Mouse (Mus musculus): ENCODE results near the gene Ppfibp1. TPM values are rescaled to one million over a fixed set of nuclear protein-coding genes. Genes with fewer than 3 reads are reported as not detected.

Ppfibp1 gene
- polyA plus RNA-seq, 1 experiment from 2014 or later, result 84.8 TPM

GRCm38 (mm10) chr6:146959908-146960680 is 71.8 kb downstream of the Ppfibp1 start:
- Histone ChIP-seq H3K9ac (no peak overlapping the region), H3K27me3 (replicated peaks) (no peaks in the 10 kb centered on the region), H3K4me2 (no peak overlapping the region), H3K4me3 (no peak overlapping the region), H3K9me3 (replicated peaks) (no peaks in the 10 kb centered on the region), H3K4me1 (replicated peaks) (peaks cover 44% of the 10 kb centered on the region), H3K27ac (ENCODE audit: poor library complexity, severe bottlenecking) (no peak overlapping the region), H3K36me3 (peaks cover 5% of the 10 kb centered on the region; the same call in 1 of the 2 replicates)
- ATAC-seq (ENCODE audit: insufficient number of reproducible peaks, low FRiP score), result no peak
- 70% methylated on average over 9 of the region's 9 CpGs for WGBS

GRCm38 (mm10) chr6:146960956-146961355 is 72.7 kb downstream of the Ppfibp1 start:
- H3K27ac ChIP-seq (ENCODE audit: poor library complexity, severe bottlenecking), result no peak overlapping the region; the same call in 1 of the 2 replicates
- no peaks in the 10 kb centered on the region for H3K9me3 ChIP-seq (replicated peaks)
- 44% methylated on average over 5 of the region's 5 CpGs for WGBS
- H3K27me3 ChIP-seq (replicated peaks), result no peaks in the 10 kb centered on the region
- H3K4me3 ChIP-seq, result no peak overlapping the region
- ATAC-seq (ENCODE audit: insufficient number of reproducible peaks, low FRiP score), result no peak
- peaks cover 5% of the 10 kb centered on the region; the same call in 1 of the 2 replicates for H3K36me3 ChIP-seq
- H3K4me2 ChIP-seq, result no peak overlapping the region
- H3K4me1 ChIP-seq (replicated peaks), result peaks cover 42% of the 10 kb centered on the region
- no peak overlapping the region for H3K9ac ChIP-seq

GRCm38 (mm10) chr6:146961832-146962481 is 73.7 kb downstream of the Ppfibp1 start:
- no peak for ATAC-seq (ENCODE audit: insufficient number of reproducible peaks, low FRiP score)
- peak overlapping the region; percentile 54 for H3K27ac ChIP-seq (ENCODE audit: poor library complexity, severe bottlenecking)
- H3K9ac ChIP-seq, result no peak overlapping the region
- H3K27me3 ChIP-seq (replicated peaks), result no peaks in the 10 kb centered on the region
- H3K4me3 ChIP-seq, result no peak overlapping the region
- H3K9me3 ChIP-seq (replicated peaks), result no peaks in the 10 kb centered on the region
- peaks cover 5% of the 10 kb centered on the region; the same call in 1 of the 2 replicates for H3K36me3 ChIP-seq
- H3K4me1 ChIP-seq (replicated peaks), result peaks cover 49% of the 10 kb centered on the region
- no peak overlapping the region; the same call in 1 of the 2 replicates for H3K4me2 ChIP-seq
- WGBS, result 10% methylated on average over 6 of the region's 6 CpGs

GRCm38 (mm10) chr6:146963396-146964150 is 75.3 kb downstream of the Ppfibp1 start:
- Histone ChIP-seq H3K4me1 (replicated peaks) (peaks cover 50% of the 10 kb centered on the region), H3K27ac (ENCODE audit: poor library complexity, severe bottlenecking) (no peak overlapping the region), H3K27me3 (replicated peaks) (no peaks in the 10 kb centered on the region), H3K9me3 (replicated peaks) (no peaks in the 10 kb centered on the region), H3K9ac (no peak overlapping the region), H3K36me3 (peaks cover 5% of the 10 kb centered on the region; the same call in 1 of the 2 replicates), H3K4me2 (no peak overlapping the region), H3K4me3 (no peak overlapping the region)
- WGBS, result 87% methylated on average over 6 of the region's 6 CpGs
- no peak for ATAC-seq (ENCODE audit: insufficient number of reproducible peaks, low FRiP score)

- WGBS, result 88% methylated on average over 13 of the region's 13 CpGs
- H3K36me3 ChIP-seq, result peaks cover 5% of the 10 kb centered on the region; the same call in 1 of the 2 replicates
- no peak overlapping the region for H3K27ac ChIP-seq (ENCODE audit: poor library complexity, severe bottlenecking)
- H3K4me1 ChIP-seq (replicated peaks), result peaks cover 44% of the 10 kb centered on the region
- H3K27me3 ChIP-seq (replicated peaks), result no peaks in the 10 kb centered on the region
- H3K9ac ChIP-seq, result no peak overlapping the region
- H3K4me3 ChIP-seq, result no peak overlapping the region
- H3K9me3 ChIP-seq (replicated peaks), result no peaks in the 10 kb centered on the region
- no peak overlapping the region for H3K4me2 ChIP-seq
- ATAC-seq (ENCODE audit: insufficient number of reproducible peaks, low FRiP score), result no peak
These were observed 77.0 kb downstream of the Ppfibp1 start for GRCm38 (mm10) chr6:146965139-146965772.

- Histone ChIP-seq H3K27ac (ENCODE audit: poor library complexity, severe bottlenecking) (0 out of 2 replicates have a peak overlapping the region, but pooled peaks have one; percentile 23), H3K4me2 (no peak overlapping the region), H3K4me3 (no peak overlapping the region), H3K9me3 (replicated peaks) (no peaks in the 10 kb centered on the region), H3K27me3 (replicated peaks) (no peaks in the 10 kb centered on the region), H3K36me3 (peaks cover 5% of the 10 kb centered on the region; the same call in 1 of the 2 replicates), H3K4me1 (replicated peaks) (peaks cover 37% of the 10 kb centered on the region), H3K9ac (no peak overlapping the region)
- ATAC-seq (ENCODE audit: insufficient number of reproducible peaks, low FRiP score), result no peak
- 48% methylated on average over 12 of the region's 12 CpGs for WGBS
These were observed 78.2 kb downstream of the Ppfibp1 start for GRCm38 (mm10) chr6:146966446-146967019.

- 75% methylated on average over 6 of the region's 6 CpGs for whole genome bisulfite sequencing
- H3K4me1 ChIP-seq (replicated peaks), result peaks cover 29% of the 10 kb centered on the region
These were observed 79.5 kb downstream of the Ppfibp1 start for GRCm38 (mm10) chr6:146967836-146968235.

GRCm38 (mm10) chr6:146970811-146971210 is 82.5 kb downstream of the Ppfibp1 start:
- Histone ChIP-seq H3K4me1 (replicated peaks) (peaks cover 36% of the 10 kb centered on the region), H3K4me2 (no peak overlapping the region), H3K4me3 (no peak overlapping the region), H3K9me3 (replicated peaks) (no peaks in the 10 kb centered on the region), H3K27ac (ENCODE audit: poor library complexity, severe bottlenecking) (no peak overlapping the region), H3K9ac (no peak overlapping the region), H3K27me3 (replicated peaks) (no peaks in the 10 kb centered on the region), H3K36me3 (no peaks in the 10 kb centered on the region)
- no peak for ATAC-seq (ENCODE audit: insufficient number of reproducible peaks, low FRiP score)
- 71% methylated on average over 3 of the region's 3 CpGs for WGBS

More at GRCm38 (mm10) chr6:146967836-146968235, 79.5 kb downstream of the Ppfibp1 start:
- Histone ChIP-seq H3K36me3 (peaks cover 5% of the 10 kb centered on the region; the same call in 1 of the 2 replicates), H3K27me3 (replicated peaks) (no peaks in the 10 kb centered on the region), H3K27ac (ENCODE audit: poor library complexity, severe bottlenecking) (no peak overlapping the region), H3K4me3 (no peak overlapping the region), H3K4me2 (no peak overlapping the region), H3K9ac (no peak overlapping the region), H3K9me3 (replicated peaks) (no peaks in the 10 kb centered on the region)
- ATAC-seq (ENCODE audit: insufficient number of reproducible peaks, low FRiP score), result no peak

- Histone ChIP-seq H3K27me3 (replicated peaks) (no peaks in the 10 kb centered on the region), H3K4me2 (no peak overlapping the region), H3K9me3 (replicated peaks) (no peaks in the 10 kb centered on the region), H3K9ac (no peak overlapping the region), H3K4me1 (replicated peaks) (peaks cover 36% of the 10 kb centered on the region), H3K4me3 (no peak overlapping the region), H3K36me3 (peaks cover under 1% of the 10 kb centered on the region; the same call in 1 of the 2 replicates), H3K27ac (ENCODE audit: poor library complexity, severe bottlenecking) (no peak overlapping the region)
- ATAC-seq (ENCODE audit: insufficient number of reproducible peaks, low FRiP score), result no peak
- 58% methylated on average over 3 of the region's 3 CpGs for WGBS
These were observed 83.1 kb downstream of the Ppfibp1 start for GRCm38 (mm10) chr6:146971366-146971765.

GRCm38 (mm10) chr6:146972009-146972408 is 83.7 kb downstream of the Ppfibp1 start:
- no peak overlapping the region for H3K4me2 ChIP-seq
- no peak overlapping the region for H3K27ac ChIP-seq (ENCODE audit: poor library complexity, severe bottlenecking)
- H3K9me3 ChIP-seq (replicated peaks), result no peaks in the 10 kb centered on the region
- ATAC-seq (ENCODE audit: insufficient number of reproducible peaks, low FRiP score), result no peak
- peaks cover 35% of the 10 kb centered on the region for H3K4me1 ChIP-seq (replicated peaks)
- whole genome bisulfite sequencing, result 52% methylated on average over 6 of the region's 6 CpGs
- H3K36me3 ChIP-seq, result peaks cover 6% of the 10 kb centered on the region
- H3K27me3 ChIP-seq (replicated peaks), result no peaks in the 10 kb centered on the region
- no peak overlapping the region for H3K9ac ChIP-seq
- no peak overlapping the region for H3K4me3 ChIP-seq

Data from heart, embryonic 12.5 days (tissue).